Mouse (Mus musculus): Measurements from ENCODE around the gene Arhgap10. TPM values are rescaled to one million over a fixed set of nuclear protein-coding genes. Genes with fewer than 3 reads are reported as not detected.

Arhgap10 gene
- polyA plus RNA-seq, 1 experiment from 2014 or later = 14.8 TPM

- Histone ChIP-seq H3K4me3 (ENCODE audit: low read depth, low read length) (no peak overlapping the region), H3K9me3 (ENCODE audit: control insufficient read depth, low read length) (no peaks in the 10 kb centered on the region), H3K4me2 (ENCODE audit: low read depth) (no peak overlapping the region), H3K36me3 (ENCODE audit: control insufficient read depth, insufficient read depth, low read length) (no peaks in the 10 kb centered on the region), H3K9ac (ENCODE audit: low read length) (no peak overlapping the region), H3K27me3 (ENCODE audit: control insufficient read depth, insufficient read depth, low read length) (no peaks in the 10 kb centered on the region), H3K27ac (ENCODE audit: low read depth, low read length) (no peak overlapping the region), H3K4me1 (ENCODE audit: control insufficient read depth, insufficient read depth, low read length) (no peaks in the 10 kb centered on the region; the same call in 1 of the 2 replicates)
- WGBS = 86% methylated on average over 5 of the region's 5 CpGs
- DNase-seq (ENCODE audit: low spot score) = no peak
- no peak for ATAC-seq (ENCODE audit: insufficient read depth, low FRiP score, low TSS enrichment)
These were observed 25.2 kb downstream of the Arhgap10 start for GRCm38 (mm10) chr8:77492356-77493058.

- Histone ChIP-seq H3K27me3 (ENCODE audit: control insufficient read depth, insufficient read depth, low read length) (no peaks in the 10 kb centered on the region), H3K9ac (ENCODE audit: low read length) (no peak overlapping the region), H3K36me3 (ENCODE audit: control insufficient read depth, insufficient read depth, low read length) (no peaks in the 10 kb centered on the region), H3K27ac (ENCODE audit: low read depth, low read length) (no peak overlapping the region), H3K9me3 (ENCODE audit: control insufficient read depth, low read length) (no peaks in the 10 kb centered on the region), H3K4me2 (ENCODE audit: low read depth) (no peak overlapping the region), H3K4me1 (ENCODE audit: control insufficient read depth, insufficient read depth, low read length) (no peaks in the 10 kb centered on the region; the same call in 1 of the 2 replicates), H3K4me3 (ENCODE audit: low read depth, low read length) (no peak overlapping the region)
- DNase-seq (ENCODE audit: low spot score) (no peak), ATAC-seq (ENCODE audit: insufficient read depth, low FRiP score, low TSS enrichment) (no peak)
- 92% methylated on average over 10 of the region's 10 CpGs for WGBS
These were observed 26.4 kb downstream of the Arhgap10 start for GRCm38 (mm10) chr8:77491231-77491923.

DNA sequence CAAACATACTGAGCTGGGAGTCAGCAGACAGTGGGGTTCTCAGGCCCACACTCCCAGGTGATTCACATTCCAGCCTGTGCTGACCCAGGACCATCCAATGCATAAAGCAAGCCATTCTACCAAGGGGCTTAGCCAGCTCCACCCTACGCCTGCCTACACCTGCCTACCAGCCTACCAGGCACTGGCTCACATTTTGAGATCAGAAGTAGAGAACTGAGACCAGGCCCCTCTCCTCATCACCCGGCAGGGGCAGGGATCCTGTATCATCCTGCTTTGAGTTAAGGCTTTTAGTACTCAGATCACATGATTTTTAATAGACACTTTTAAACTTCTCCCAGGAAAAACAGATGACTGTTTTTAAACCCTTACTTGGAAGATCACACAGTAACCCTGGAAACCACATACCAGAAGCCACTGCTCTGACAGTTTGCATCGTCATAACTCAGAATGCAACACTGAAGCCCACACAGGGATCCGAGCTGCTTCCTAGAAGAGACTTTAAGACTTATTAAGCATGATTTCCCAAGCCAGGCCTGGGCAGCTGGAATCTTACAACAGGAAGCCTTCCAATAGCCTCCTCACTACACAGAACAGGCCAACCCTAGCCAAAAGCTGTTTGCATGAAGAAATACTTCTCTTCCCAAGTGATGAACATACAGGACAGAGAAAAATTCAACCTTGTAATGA, 27.5 kb downstream of the Arhgap10 start:
- DNase-seq (ENCODE audit: low spot score) = no peak
- H3K36me3 ChIP-seq (ENCODE audit: control insufficient read depth, insufficient read depth, low read length) = no peaks in the 10 kb centered on the region
- H3K9me3 ChIP-seq (ENCODE audit: control insufficient read depth, low read length) = no peaks in the 10 kb centered on the region

GRCm38 (mm10) chr8:77489235-77489634, 28.5 kb downstream of the Arhgap10 start:
- no peak for DNase-seq (ENCODE audit: low spot score)
- H3K9ac ChIP-seq (ENCODE audit: low read length) = no peak overlapping the region
- no peaks in the 10 kb centered on the region for H3K36me3 ChIP-seq (ENCODE audit: control insufficient read depth, insufficient read depth, low read length)
- H3K27me3 ChIP-seq (ENCODE audit: control insufficient read depth, insufficient read depth, low read length) = no peaks in the 10 kb centered on the region
- H3K4me3 ChIP-seq (ENCODE audit: low read depth, low read length) = no peak overlapping the region
- H3K4me1 ChIP-seq (ENCODE audit: control insufficient read depth, insufficient read depth, low read length) = no peaks in the 10 kb centered on the region; the same call in 1 of the 2 replicates
- no peak overlapping the region for H3K27ac ChIP-seq (ENCODE audit: low read depth, low read length)
- H3K9me3 ChIP-seq (ENCODE audit: control insufficient read depth, low read length) = no peaks in the 10 kb centered on the region
- no peak overlapping the region for H3K4me2 ChIP-seq (ENCODE audit: low read depth)
- no peak for ATAC-seq (ENCODE audit: insufficient read depth, low FRiP score, low TSS enrichment)
- 97% methylated on average over 6 of the region's 6 CpGs for WGBS

More for the DNA sequence above, 27.5 kb downstream of the Arhgap10 start:
- Histone ChIP-seq H3K4me3 (ENCODE audit: low read depth, low read length) (no peak overlapping the region), H3K9ac (ENCODE audit: low read length) (no peak overlapping the region), H3K27ac (ENCODE audit: low read depth, low read length) (no peak overlapping the region), H3K27me3 (ENCODE audit: control insufficient read depth, insufficient read depth, low read length) (no peaks in the 10 kb centered on the region), H3K4me2 (ENCODE audit: low read depth) (no peak overlapping the region), H3K4me1 (ENCODE audit: control insufficient read depth, insufficient read depth, low read length) (no peaks in the 10 kb centered on the region; the same call in 1 of the 2 replicates)
- WGBS = 68% methylated on average over 4 of the region's 4 CpGs
- ATAC-seq (ENCODE audit: insufficient read depth, low FRiP score, low TSS enrichment) = no peak

DNA sequence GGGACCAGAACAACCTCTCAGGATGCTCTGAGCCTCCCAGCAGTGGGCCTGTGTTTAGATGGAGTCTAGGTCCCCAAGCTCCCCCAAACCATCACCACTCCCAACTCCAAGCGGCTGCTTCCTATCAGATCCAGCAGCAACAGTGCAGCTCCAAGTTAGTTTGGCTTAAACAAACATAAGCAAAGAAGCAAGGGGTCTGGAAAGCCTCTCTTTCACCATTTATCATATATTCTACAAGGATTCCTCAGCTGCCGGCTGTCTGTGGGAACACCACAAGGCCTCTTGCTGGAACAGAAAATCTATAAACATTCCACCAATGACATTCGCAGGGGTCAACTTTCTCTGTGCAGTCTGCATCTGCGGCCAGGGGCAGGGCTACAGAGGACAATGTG, 29.5 kb downstream of the Arhgap10 start:
- WGBS = 52% methylated on average over 4 of the region's 4 CpGs
- H3K9me3 ChIP-seq (ENCODE audit: control insufficient read depth, low read length) = no peaks in the 10 kb centered on the region
- ATAC-seq (ENCODE audit: insufficient read depth, low FRiP score, low TSS enrichment) = no peak
- H3K4me2 ChIP-seq (ENCODE audit: low read depth) = no peak overlapping the region
- no peaks in the 10 kb centered on the region for H3K36me3 ChIP-seq (ENCODE audit: control insufficient read depth, insufficient read depth, low read length)
- no peak overlapping the region for H3K4me3 ChIP-seq (ENCODE audit: low read depth, low read length)
- DNase-seq (ENCODE audit: low spot score) = no peak
- H3K27me3 ChIP-seq (ENCODE audit: control insufficient read depth, insufficient read depth, low read length) = no peaks in the 10 kb centered on the region
- H3K27ac ChIP-seq (ENCODE audit: low read depth, low read length) = no peak overlapping the region
- no peak overlapping the region for H3K9ac ChIP-seq (ENCODE audit: low read length)
- H3K4me1 ChIP-seq (ENCODE audit: control insufficient read depth, insufficient read depth, low read length) = no peaks in the 10 kb centered on the region; the same call in 1 of the 2 replicates

- Histone ChIP-seq H3K9me3 (ENCODE audit: control insufficient read depth, low read length) (no peaks in the 10 kb centered on the region), H3K36me3 (ENCODE audit: control insufficient read depth, insufficient read depth, low read length) (no peaks in the 10 kb centered on the region), H3K4me1 (ENCODE audit: control insufficient read depth, insufficient read depth, low read length) (no peaks in the 10 kb centered on the region; the same call in 1 of the 2 replicates), H3K27me3 (ENCODE audit: control insufficient read depth, insufficient read depth, low read length) (no peaks in the 10 kb centered on the region), H3K4me2 (ENCODE audit: low read depth) (no peak overlapping the region), H3K9ac (ENCODE audit: low read length) (no peak overlapping the region), H3K27ac (ENCODE audit: low read depth, low read length) (no peak overlapping the region), H3K4me3 (ENCODE audit: low read depth, low read length) (no peak overlapping the region)
- WGBS = 78% methylated on average over 10 of the region's 10 CpGs
- no peak for DNase-seq (ENCODE audit: low spot score)
- ATAC-seq (ENCODE audit: insufficient read depth, low FRiP score, low TSS enrichment) = no peak
These were observed 30.1 kb downstream of the Arhgap10 start for GRCm38 (mm10) chr8:77487590-77488214.

DNA sequence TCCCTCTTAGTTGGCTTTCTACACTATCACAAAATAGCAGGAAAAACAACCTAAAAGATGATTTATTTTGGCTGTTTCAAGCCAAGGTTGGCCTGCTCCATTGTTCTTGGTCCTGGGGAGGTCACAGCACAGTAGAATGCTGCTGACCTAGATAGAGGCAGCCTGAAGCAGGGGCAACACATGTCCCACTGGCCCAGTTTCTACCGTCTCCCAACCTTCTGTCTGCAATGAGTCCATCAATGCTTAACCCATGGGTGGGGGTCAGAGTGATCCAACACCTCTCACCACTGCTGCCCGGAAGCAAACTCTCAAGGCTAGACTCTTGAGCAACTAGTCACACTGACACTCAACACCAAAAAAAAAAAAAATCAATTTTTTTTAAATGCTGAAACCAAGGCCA, 31.0 kb downstream of the Arhgap10 start:
- no peak for ATAC-seq (ENCODE audit: insufficient read depth, low FRiP score, low TSS enrichment)
- no peaks in the 10 kb centered on the region for H3K36me3 ChIP-seq (ENCODE audit: control insufficient read depth, insufficient read depth, low read length)
- H3K4me3 ChIP-seq (ENCODE audit: low read depth, low read length) = no peak overlapping the region
- H3K27me3 ChIP-seq (ENCODE audit: control insufficient read depth, insufficient read depth, low read length) = no peaks in the 10 kb centered on the region
- H3K9ac ChIP-seq (ENCODE audit: low read length) = no peak overlapping the region
- H3K27ac ChIP-seq (ENCODE audit: low read depth, low read length) = no peak overlapping the region
- no peak overlapping the region for H3K4me2 ChIP-seq (ENCODE audit: low read depth)
- WGBS = 80% methylated on average over 2 of the region's 2 CpGs
- H3K9me3 ChIP-seq (ENCODE audit: control insufficient read depth, low read length) = no peaks in the 10 kb centered on the region
- DNase-seq (ENCODE audit: low spot score) = no peak
- H3K4me1 ChIP-seq (ENCODE audit: control insufficient read depth, insufficient read depth, low read length) = no peaks in the 10 kb centered on the region; the same call in 1 of the 2 replicates

DNA sequence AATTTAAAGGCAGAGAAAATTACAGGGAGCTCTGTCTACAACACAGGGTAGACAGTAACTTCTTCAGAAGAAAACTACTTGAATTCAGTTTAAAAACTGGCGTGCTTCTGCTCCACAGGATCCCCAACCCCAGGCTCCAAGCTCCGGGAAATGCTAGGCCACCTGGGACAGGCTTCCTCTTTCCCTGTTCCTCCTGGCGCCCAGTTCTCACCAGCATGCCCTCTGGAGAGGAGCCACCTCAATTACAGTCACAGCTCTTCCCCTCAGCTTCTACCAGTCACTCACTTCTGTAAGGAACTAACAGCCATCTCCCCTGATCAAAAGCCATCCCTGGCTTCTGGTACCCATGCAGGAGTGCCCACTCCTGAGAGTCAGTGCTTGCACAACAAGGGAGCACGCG, 32.9 kb downstream of the Arhgap10 start:
- Histone ChIP-seq H3K27ac (ENCODE audit: low read depth, low read length) (no peak overlapping the region), H3K4me1 (ENCODE audit: control insufficient read depth, insufficient read depth, low read length) (no peaks in the 10 kb centered on the region), H3K4me2 (ENCODE audit: low read depth) (no peak overlapping the region), H3K9me3 (ENCODE audit: control insufficient read depth, low read length) (no peaks in the 10 kb centered on the region), H3K9ac (ENCODE audit: low read length) (no peak overlapping the region), H3K27me3 (ENCODE audit: control insufficient read depth, insufficient read depth, low read length) (no peaks in the 10 kb centered on the region), H3K4me3 (ENCODE audit: low read depth, low read length) (no peak overlapping the region), H3K36me3 (ENCODE audit: control insufficient read depth, insufficient read depth, low read length) (no peaks in the 10 kb centered on the region)
- no peak for ATAC-seq (ENCODE audit: insufficient read depth, low FRiP score, low TSS enrichment)
- 67% methylated on average over 5 of the region's 5 CpGs for WGBS
- DNase-seq (ENCODE audit: low spot score) = no peak
